Mouse (Mus musculus) gastrocnemius, postnatal 25 days (tissue): ENCODE measurements around the gene Borcs6. TPM values are rescaled to one million over a fixed set of nuclear protein-coding genes. Genes with fewer than 3 reads are reported as not detected.

Source experiments
- DNase-seq: peaks from one replicate; pipeline ENCODE4 v3.0.0; 2022
- total RNA-seq, 2 experiments: library from RNA; stranded (reverse); gene quantifications; 1 replicate in 1 of 2; 2 replicates in 1 of 2; pipeline ENCODE4 v1.2.3; 2021

Borcs6 gene
- total RNA-seq, 2 experiments from 2014 or later: 15.5 to 15.9 TPM

- peak; percentile 93 for DNase-seq
These were observed 11.2 kb downstream of the Borcs6 start, which contains the start of gene Tmem107 for GRCm38 (mm10) chr11:69070590-69071222. Gene Tmem107 (plus strand): TSS chr11:69070806.

- no peak for DNase-seq
These were observed 11.7 kb downstream of the Borcs6 start for GRCm38 (mm10) chr11:69071262-69071661.

DNA sequence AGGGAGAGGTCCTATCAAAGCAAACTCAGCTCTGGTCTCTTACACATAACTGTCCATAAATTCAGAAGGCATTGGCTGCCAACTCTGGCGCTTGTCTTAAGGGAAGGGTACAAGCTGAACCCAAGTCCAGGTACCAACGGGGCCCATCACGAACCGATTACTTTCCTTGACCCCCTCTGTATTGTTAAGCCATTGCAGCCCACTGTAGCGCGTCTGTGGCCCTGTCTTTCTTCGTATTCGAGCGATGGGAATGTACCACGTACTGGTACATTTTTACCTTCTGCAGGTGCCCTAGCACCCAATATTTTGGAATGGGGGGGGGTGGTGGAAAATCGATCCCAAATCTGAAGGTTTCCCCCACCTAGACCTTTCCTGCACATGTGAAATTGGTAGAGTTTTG, 12.7 kb downstream of the Borcs6 start:
- DNase-seq: no peak

GRCm38 (mm10) chr11:69072666-69073064, 13.1 kb downstream of the Borcs6 start:
- no peak for DNase-seq

DNA sequence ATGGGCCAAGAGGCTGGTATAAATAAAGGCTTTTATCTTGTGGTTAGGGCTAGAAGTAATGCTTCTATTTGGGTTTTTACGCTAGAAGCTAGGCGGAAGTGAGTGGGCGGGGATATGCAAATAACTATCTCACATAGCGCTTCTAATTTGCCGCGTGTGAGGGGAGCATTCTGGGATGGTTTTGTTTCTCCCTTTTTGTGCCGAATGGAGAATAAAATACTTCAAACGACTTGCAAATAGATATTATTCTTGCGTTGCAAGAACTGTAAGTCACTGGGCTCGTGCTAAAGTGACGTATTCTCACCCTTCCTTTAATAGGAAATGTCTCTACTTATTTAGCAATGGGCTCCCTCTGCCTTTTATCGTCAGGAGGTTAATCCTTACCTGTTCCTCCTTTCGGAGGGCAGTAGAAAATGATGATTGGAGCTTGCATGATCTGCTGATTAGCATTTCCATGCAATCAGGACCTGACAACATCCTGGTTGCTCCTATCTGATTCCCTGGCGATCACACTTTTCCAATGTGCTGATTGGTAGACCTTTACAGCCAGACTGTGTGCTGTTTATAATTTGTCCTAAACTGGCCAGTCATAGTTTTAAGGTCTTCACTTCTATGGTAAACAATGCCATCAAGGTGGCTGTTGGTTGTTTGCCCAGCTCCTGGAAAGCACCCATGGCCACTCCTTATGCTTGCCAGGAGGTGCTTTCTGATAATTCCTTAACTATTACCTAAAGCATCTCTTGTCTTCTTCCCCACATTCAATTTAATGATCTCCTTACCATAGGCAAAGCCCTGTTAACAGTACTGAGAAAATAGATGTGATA, 13.8 kb downstream of the Borcs6 start:
- DNase-seq: peak; percentile 77

DNA sequence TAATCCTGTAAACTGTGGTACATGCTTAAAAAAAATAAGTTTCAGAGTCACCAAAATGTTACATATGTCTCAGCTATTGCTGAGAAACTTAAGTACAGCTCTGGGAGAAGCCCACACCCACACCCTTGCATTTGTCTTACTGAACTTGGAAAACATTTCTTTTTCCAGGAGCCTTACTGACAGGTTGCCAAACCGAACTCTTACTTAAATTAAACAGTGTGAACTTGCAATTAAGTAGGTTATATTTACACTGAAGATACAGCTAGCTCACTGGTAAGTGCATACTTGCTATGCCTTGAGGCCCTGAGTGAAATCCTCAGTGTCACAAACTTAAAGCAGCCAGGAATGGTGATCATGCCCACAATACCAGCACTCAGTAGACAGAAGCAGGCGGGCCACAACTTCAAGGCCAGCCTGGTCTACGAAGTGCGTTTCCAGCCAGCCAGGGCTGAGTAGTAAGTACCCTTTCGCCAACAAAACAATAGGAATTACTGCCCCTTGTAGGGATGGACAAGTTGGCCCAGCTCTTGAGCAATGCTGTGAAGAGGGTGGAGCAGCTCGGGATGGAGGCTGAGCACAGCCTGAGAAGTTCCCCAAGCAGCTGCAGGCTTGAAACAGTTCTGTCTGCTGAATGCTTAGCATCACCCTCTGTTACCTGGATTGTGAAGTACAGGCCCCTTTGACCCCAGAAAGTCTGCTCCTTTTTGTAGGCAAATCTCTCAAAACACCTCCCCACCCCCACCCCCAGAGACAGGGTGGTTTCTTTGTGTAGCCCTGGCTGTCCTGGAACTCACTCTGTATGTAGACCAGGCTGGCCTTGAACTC, 14.6 kb downstream of the Borcs6 start:
- DNase-seq: no peak

DNA sequence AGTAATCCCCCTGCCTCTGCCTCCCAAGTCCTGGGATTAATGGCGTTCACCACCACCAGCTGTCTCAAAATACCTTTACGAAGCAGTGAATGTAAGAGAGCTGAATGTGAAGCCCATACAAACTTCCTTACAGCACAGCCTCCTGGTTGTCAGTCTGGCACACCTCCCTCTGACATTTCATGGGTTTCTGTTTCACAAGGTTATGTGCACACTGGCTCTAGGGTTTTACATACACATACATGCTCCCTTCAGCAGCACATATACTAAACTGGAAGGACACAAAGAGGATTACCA, 15.2 kb downstream of the Borcs6 start:
- DNase-seq: no peak

- DNase-seq: no peak
These were observed 16.4 kb downstream of the Borcs6 start for GRCm38 (mm10) chr11:69075764-69076479.

DNA sequence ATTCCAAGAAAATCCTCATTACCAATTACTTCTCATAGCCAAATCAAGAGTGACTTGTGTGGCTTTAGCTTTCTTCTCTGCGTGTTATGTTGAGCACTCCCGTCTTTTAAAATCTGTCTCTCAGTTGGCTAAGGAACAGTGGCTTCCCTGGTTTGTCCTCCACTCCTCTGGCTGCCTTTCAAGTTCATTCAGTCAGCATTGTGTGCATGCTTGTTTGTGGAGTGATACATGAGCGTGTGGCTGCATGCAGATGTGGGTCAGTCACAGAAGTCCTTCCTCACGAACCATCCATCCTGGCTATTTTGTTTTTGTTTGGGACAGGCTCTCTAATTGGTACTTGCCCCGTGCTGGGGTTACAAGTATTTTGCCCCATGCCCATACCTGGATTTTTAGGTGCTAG, 17.1 kb downstream of the Borcs6 start:
- no peak for DNase-seq

DNA sequence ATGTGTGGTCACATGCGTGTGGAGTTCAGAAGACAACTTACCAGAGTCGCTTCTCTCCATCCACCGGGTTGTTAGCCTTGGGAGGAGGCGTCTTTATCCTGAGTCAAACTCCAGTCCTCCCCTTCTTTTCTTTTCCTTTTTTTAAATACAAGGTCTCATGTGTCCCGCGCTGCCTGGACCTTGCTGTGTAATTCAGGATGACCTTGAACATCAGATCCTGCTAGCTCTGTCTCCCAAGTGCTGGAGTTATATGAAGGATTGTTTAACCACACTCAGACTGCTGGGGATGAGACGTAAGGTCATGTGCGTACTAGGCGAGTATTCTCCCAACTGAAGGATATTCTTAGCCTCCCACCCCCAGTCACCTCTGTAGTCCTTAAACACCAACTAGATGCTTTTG, 17.8 kb downstream of the Borcs6 start:
- DNase-seq: no peak

DNA sequence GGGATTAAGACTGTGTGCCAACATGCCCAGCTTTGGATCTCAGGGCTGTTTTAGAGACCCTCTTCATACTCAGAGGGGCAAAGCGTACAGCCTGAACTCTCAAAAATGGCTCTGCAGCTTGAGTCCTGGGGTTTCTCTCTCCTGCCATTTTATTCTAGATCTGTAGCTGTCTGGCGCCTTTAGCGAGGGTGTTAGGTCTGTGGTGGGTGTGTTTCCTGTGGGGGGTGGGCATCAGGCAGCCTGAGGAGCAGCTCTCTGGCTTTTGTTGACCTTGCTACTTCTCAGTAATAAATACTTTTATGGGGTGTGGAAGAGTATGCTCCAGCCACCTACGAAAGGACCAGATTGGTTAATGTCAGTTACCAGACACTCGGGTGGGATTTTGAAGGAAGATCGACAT, 18.5 kb downstream of the Borcs6 start:
- no peak for DNase-seq

DNA sequence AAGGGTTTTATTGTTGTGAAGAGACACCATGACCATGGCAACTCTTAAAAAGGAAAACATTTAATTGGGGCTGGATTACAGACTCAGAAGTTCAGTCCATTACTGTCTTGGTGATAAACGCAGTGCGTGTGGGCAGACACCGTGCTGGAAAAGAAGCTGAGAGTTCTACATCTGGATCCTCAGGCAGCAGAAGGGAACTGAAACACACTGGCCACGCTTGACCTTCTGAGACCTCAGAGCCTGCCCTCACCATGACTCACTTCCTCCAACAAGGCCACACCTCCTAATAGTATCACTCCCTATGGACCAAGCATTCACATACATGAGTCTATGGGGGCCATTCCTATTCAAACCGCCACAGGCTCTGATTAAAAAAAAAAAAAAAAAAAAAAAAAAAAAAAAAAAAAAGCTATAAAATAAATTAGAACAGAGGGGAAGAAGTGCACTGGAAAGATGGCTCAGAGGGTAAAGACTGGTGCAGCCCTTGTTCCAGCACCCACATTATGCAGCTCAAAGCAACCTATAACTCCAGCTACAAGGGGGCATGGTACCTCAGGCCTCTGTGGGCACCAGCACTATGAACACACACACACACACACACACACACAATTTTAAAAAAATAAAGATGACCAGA, 19.4 kb downstream of the Borcs6 start:
- no peak for DNase-seq

- no peak for DNase-seq
These were observed 20.8 kb downstream of the Borcs6 start for GRCm38 (mm10) chr11:69080102-69080854.

GRCm38 (mm10) chr11:69080855-69081222, 21.3 kb downstream of the Borcs6 start:
- DNase-seq: no peak

DNA sequence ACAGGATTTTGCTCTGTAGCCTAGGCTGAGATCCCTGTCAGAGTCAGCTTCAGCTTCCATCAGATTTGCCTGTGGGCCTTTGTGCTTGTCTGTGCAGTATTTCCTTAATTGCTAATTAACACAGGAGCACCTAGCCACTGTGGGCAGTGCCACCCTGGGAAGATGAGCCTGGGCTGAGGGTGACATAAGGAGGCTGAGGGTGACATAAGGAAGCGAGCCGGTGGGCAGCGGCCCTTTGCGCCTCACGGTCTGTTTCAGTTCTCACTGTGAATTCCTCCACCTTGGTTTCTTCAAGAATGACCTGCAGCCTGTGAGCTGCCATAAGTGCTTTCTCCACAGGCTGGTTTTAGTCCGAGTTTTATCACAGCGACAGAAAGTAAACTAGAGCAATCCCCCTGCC, 22.1 kb downstream of the Borcs6 start:
- no peak for DNase-seq

DNA sequence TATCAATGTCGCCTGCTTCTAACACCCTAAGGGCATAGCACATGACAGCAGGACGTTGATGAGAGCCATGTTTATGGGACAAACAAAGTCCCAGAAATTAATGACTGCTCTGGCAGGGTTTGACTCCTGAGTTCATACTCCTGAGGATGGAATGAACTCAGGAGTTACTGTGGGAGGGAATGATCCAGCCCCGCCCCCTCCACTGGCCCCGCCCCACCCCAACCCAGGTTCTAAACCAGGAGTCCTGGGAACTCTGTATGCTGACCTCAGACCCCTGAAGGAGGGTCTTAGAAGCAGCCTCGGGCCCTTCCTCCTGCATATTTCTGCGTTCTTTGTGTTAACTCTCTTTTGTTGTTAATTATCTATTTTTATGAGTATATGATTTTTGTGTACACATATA, 26.1 kb downstream of the Borcs6 start:
- no peak for DNase-seq

DNA sequence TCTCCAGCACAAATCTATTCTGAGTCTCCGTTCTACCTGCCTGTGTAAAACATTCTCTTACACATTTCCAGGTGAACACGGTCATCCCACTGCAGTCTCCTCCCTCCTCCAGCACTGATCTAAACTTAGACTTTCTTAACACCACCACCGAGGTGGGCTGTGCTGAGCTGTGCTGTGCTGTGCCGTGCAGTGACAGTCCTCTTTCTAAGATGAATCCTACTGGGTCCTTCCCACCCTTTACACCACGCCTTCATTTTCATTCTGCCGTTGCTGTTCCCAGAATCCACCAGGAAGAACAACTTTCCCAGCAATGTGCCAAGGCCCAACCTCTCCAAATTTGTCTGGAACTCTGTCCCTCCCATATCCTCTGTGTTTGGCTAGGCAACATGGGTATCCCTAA, 26.9 kb downstream of the Borcs6 start:
- DNase-seq: no peak

- DNase-seq: no peak
These were observed 27.6 kb downstream of the Borcs6 start for GRCm38 (mm10) chr11:69087082-69087481.

DNA sequence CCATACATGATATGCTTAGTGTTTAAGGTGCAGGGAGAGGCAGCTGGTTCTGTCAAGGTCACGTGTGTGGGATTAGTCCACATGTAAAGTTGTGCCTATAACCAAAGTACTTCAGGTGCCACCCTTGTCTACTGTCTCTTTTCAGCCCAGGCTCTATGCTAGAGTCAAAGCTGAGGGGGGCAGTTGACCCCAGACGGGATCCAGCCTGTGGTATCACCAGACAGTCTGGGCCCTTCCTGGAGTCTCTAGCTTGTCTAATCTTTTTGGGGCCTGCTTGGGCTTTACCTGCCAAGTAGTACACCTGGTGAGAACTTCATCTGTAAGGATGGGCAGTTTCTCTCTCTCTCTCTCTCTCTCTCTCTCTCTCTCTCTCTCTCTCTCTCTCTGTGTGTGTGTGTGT, 28.1 kb downstream of the Borcs6 start:
- DNase-seq: no peak

DNA sequence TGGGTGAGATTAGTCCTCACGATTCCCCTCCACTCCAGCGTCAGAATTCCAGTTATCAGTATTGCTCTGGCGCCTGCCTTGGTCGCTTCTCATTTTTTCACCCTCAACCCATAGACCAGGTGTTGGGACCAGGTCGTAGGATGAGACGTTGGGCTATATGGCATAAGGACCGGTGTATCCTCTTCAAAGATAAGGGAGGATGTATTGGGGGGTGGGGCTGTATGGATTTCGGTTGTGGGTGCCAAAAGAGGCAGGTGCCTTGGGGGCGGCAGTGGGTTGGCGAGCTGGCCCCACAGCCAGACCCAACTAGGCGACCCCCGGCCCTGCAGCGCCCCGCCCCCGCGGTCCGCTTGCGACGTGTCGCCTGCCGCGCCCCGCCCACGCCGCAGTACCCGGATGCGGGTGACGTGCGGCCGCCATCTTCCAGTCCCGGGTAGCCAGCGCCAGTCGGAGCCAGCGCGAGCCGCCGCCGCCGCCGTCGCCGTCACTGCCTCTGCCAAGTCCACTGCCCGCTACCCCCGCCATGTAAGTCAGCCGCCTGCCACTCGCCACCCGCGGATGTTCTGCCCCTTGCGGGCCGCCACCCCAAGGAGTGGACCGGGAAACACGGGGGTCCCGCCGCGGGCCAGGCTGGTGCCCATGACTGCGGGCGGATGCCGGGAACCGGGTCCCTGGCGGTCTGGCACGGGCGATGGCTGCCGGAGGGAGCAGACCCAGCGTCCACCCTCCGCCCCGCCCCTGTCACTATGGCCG, 28.8 kb downstream of the Borcs6 start, which contains the start of gene Vamp2:
Gene Vamp2, plus strand, starts transcription at position 388 of the 753 bp plus-strand sequence.
- peak; percentile 89 for DNase-seq
